Comparison of ENCODE assay signal across 29 mouse cellular contexts in genomic region chr9:62577558-62577957, GRCm38 (mm10). TPM values are rescaled to one million over a fixed set of nuclear protein-coding genes. Genes with fewer than 3 reads are reported as not detected.
A peak's percentile ranks its signal among the peaks of the same experiment; 100 is the strongest.
DNase-seq lines count a peak whose midpoint lies in the region; ATAC-seq lines count a peak whose summit lies in the region.
"Had no signal": no experiment of that assay in that cellular context is flagged by ENCODE, and none has a peak within 500 bp of the region (broad histone marks: within the 10 kb centered on the region; RNA-seq: fewer than 3 reads in every experiment).

No protein-coding gene starts in this region.

- H3K4me1 ChIP-seq in heart, embryonic 11.5 days (ENCODE audit: control insufficient read depth, insufficient read depth, low read length) = no peaks in the 10 kb centered on the region
- no peaks in the 10 kb centered on the region for H3K4me1 ChIP-seq in limb, embryonic 10.5 days
- H3K4me1 ChIP-seq in forebrain, embryonic 16.5 days (replicated peaks; ENCODE audit: control insufficient read depth, insufficient read depth, low read length) = no peaks in the 10 kb centered on the region
- H3K4me1 ChIP-seq: embryonic facial prominence, embryonic 13.5 days; heart, embryonic 10.5 days; hindbrain, embryonic 13.5 days; liver, embryonic 15.5 days; neural tube, embryonic 12.5 days had no signal

- H3K9me3 ChIP-seq in heart, embryonic 11.5 days (replicated peaks; ENCODE audit: control insufficient read depth, low read length) = 0 out of 2 replicates have a peak, but pooled peaks cover 3% of the 10 kb centered on the region
- no peaks in the 10 kb centered on the region for H3K9me3 ChIP-seq in limb, embryonic 10.5 days (replicated peaks)
- H3K9me3 ChIP-seq in forebrain, embryonic 16.5 days (ENCODE audit: control insufficient read depth, low read length) = no peaks in the 10 kb centered on the region
- H3K9me3 ChIP-seq: embryonic facial prominence, embryonic 13.5 days; heart, embryonic 10.5 days; hindbrain, embryonic 13.5 days; liver, embryonic 15.5 days; neural tube, embryonic 12.5 days had no signal

- ATAC-seq in heart, embryonic 11.5 days (replicated peaks; ENCODE audit: insufficient number of reproducible peaks, low FRiP score, low TSS enrichment) = no peak
- ATAC-seq in forebrain, embryonic 16.5 days = no peak
- ATAC-seq: activated CD4-positive, CD25-positive, alpha-beta regulatory T cell, adult 4 months; forebrain, postnatal 0 days; intestine, postnatal 0 days; midbrain, embryonic 16.5 days had no signal

- no peak overlapping the region for H3K9ac ChIP-seq in heart, embryonic 11.5 days (ENCODE audit: low read depth, low read length)
- no peak overlapping the region for H3K9ac ChIP-seq in forebrain, embryonic 16.5 days (replicated peaks; ENCODE audit: low read depth, low read length)
- H3K9ac ChIP-seq: embryonic facial prominence, embryonic 13.5 days; forebrain, postnatal 0 days; hindbrain, embryonic 13.5 days; liver, embryonic 15.5 days; lung, embryonic 14.5 days; neural tube, embryonic 12.5 days had no signal

- H3K36me3 ChIP-seq in heart, embryonic 11.5 days (ENCODE audit: control insufficient read depth, insufficient read depth, low read length) = no peaks in the 10 kb centered on the region
- H3K36me3 ChIP-seq in limb, embryonic 10.5 days = no peaks in the 10 kb centered on the region
- no peaks in the 10 kb centered on the region for H3K36me3 ChIP-seq in forebrain, embryonic 16.5 days (ENCODE audit: control insufficient read depth, insufficient read depth)
- H3K36me3 ChIP-seq: embryonic facial prominence, embryonic 13.5 days; heart, embryonic 10.5 days; hindbrain, embryonic 13.5 days; liver, embryonic 15.5 days; neural tube, embryonic 12.5 days had no signal

- 58% methylated on average over 1 of the region's 1 CpGs for WGBS in heart, embryonic 11.5 days (ENCODE audit: insufficient replicate concordance)
- 76% methylated on average over 1 of the region's 1 CpGs for WGBS in limb, embryonic 10.5 days
- 67% methylated on average over 1 of the region's 1 CpGs for WGBS in forebrain, embryonic 16.5 days

- DNase-seq in heart, adult 11 months = peak; percentile 68
- peak; percentile 16 for DNase-seq in kidney, postnatal 14 days
- no peak for DNase-seq in kidney, postnatal 10 days
- peak; percentile 88 for DNase-seq in NIH3T3 (ENCODE audit: low read depth)
- peak; percentile 13 for DNase-seq in limb, embryonic 10.5 days (ENCODE audit: low spot score)
- DNase-seq: adrenal gland, postnatal 25 days; B cell, adult 2 months; cerebellum, adult 18-20 months; cerebellum, postnatal 10 days; forebrain, postnatal 0 days; gastrocnemius, postnatal 10 days; heart, postnatal 36 days; layer of hippocampus, postnatal 36 days; lung, embryonic 14.5 days; lung, postnatal 36 days; right cerebral cortex, adult 18-20 months; thymus, postnatal 14 days had no signal

- no peak overlapping the region for H3K27ac ChIP-seq in heart, embryonic 11.5 days (ENCODE audit: low read depth, low read length)
- no peak overlapping the region for H3K27ac ChIP-seq in limb, embryonic 10.5 days
- no peak overlapping the region for H3K27ac ChIP-seq in forebrain, embryonic 16.5 days (ENCODE audit: low read length)
- H3K27ac ChIP-seq: embryonic facial prominence, embryonic 13.5 days; heart, embryonic 10.5 days; hindbrain, embryonic 13.5 days; liver, embryonic 15.5 days; neural tube, embryonic 12.5 days had no signal

- no peak overlapping the region for H3K4me2 ChIP-seq in heart, embryonic 11.5 days
- no peak overlapping the region for H3K4me2 ChIP-seq in forebrain, embryonic 16.5 days (ENCODE audit: low read length)
- H3K4me2 ChIP-seq: embryonic facial prominence, embryonic 13.5 days; hindbrain, embryonic 13.5 days; liver, embryonic 15.5 days; lung, embryonic 14.5 days; midbrain, embryonic 11.5 days; neural tube, embryonic 12.5 days had no signal

- no peaks in the 10 kb centered on the region for H3K27me3 ChIP-seq in heart, embryonic 11.5 days (ENCODE audit: control insufficient read depth, insufficient read depth, low read length)
- no peaks in the 10 kb centered on the region for H3K27me3 ChIP-seq in limb, embryonic 10.5 days (ENCODE audit: low read depth, poor library complexity, severe bottlenecking)
- H3K27me3 ChIP-seq in forebrain, embryonic 16.5 days (replicated peaks; ENCODE audit: control insufficient read depth, insufficient read depth, low read length) = no peaks in the 10 kb centered on the region
- H3K27me3 ChIP-seq: embryonic facial prominence, embryonic 13.5 days; hindbrain, embryonic 13.5 days; liver, embryonic 15.5 days; neural tube, embryonic 12.5 days had no signal

- no peak overlapping the region for H3K4me3 ChIP-seq in heart, embryonic 11.5 days (ENCODE audit: low read depth, low read length)
- no peak overlapping the region for H3K4me3 ChIP-seq in limb, embryonic 10.5 days
- H3K4me3 ChIP-seq in forebrain, embryonic 16.5 days (replicated peaks; ENCODE audit: low read length) = no peak overlapping the region
- H3K4me3 ChIP-seq: embryonic facial prominence, embryonic 13.5 days; erythroblast, embryonic 14.5 days; heart, embryonic 10.5 days; hindbrain, embryonic 13.5 days; liver, embryonic 15.5 days; neural tube, embryonic 12.5 days had no signal

RNA-seq across cellular contexts. Expression of gene Coro2b, which starts 40.7 kb away (rescaled TPM):
- polyA plus RNA-seq in heart, embryonic 11.5 days (2014; fragmentation: Nextera tagmentation; extraction: Ambion mirVana) = 3.7 TPM in 2 replicates
- 5.6 and 6.2 TPM in 2 replicates for polyA plus RNA-seq in limb, embryonic 10.5 days (2016; fragmentation: Nextera tagmentation; extraction: Ambion mirVana)
- polyA plus RNA-seq in forebrain, embryonic 16.5 days (2015; fragmentation: Nextera tagmentation; extraction: Ambion mirVana) = 41.7 and 44.9 TPM in 2 replicates
- polyA plus RNA-seq: erythroblast, embryonic 14.5 days had no signal
